Mouse (Mus musculus): ENCODE measurements around the gene Hic1. TPM values are rescaled to one million over a fixed set of nuclear protein-coding genes. Genes with fewer than 3 reads are reported as not detected.

Gene Hic1
- polyA plus RNA-seq, 1 experiment from 2014 or later = 3.2 TPM

- Histone ChIP-seq H3K4me2 (no peak overlapping the region), H3K36me3 (ENCODE audit: control insufficient read depth, insufficient read depth, low read length) (no peaks in the 10 kb centered on the region), H3K9me3 (ENCODE audit: control insufficient read depth, low read length) (no peaks in the 10 kb centered on the region), H3K4me3 (ENCODE audit: low read depth, low read length) (no peak overlapping the region), H3K9ac (ENCODE audit: low read depth, low read length) (no peak overlapping the region), H3K4me1 (replicated peaks; ENCODE audit: control insufficient read depth, insufficient read depth, low read length) (peaks cover 23% of the 10 kb centered on the region), H3K27ac (ENCODE audit: low read depth, low read length) (no peak overlapping the region), H3K27me3 (replicated peaks; ENCODE audit: control insufficient read depth, insufficient read depth, low read length) (peaks cover 58% of the 10 kb centered on the region)
- DNase-seq (ENCODE audit: low spot score) (no peak), ATAC-seq (replicated peaks; ENCODE audit: low FRiP score) (no peak)
- 57% methylated on average over 6 of the region's 6 CpGs for WGBS
Observed at GRCm38 (mm10) chr11:75196131-75196530, 26.8 kb upstream of the Hic1 start.

DNA sequence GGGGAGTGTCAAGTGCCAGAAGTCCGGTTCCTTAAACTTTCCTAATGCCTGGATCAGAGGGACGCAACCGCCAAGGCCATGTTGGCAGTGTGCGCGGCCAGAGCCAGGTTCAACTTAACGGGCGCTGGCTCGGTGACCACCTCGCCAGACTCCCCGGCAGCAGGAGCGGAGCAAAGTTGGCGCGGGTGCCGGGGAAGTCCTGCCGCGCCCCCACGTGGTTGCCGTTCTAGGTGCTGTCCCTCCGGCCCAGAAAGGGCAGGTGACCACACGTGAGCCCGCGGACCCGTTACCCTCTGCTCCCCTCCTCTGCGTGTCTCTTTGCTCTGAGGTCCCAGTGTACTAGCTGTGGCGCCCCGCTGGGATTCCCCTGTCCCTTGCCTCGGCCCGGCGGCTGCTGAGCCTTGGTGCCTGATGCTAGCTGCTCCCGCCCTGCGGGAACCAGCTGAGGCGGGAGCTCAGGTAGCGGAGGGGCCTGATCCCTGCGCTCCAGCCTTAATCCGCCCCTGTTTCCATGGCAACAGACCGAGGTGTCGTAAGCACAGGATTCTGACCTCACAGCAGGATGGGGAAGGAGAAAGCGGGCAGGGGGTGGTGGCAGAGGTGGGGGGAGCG is 25.6 kb upstream of the Hic1 start:
- Histone ChIP-seq H3K9me3 (ENCODE audit: control insufficient read depth, low read length) (no peaks in the 10 kb centered on the region), H3K36me3 (ENCODE audit: control insufficient read depth, insufficient read depth, low read length) (no peaks in the 10 kb centered on the region), H3K27ac (ENCODE audit: low read depth, low read length) (no peak overlapping the region), H3K4me3 (ENCODE audit: low read depth, low read length) (peak overlapping the region; percentile 57), H3K9ac (ENCODE audit: low read depth, low read length) (peak overlapping the region; percentile 20; the same call in 1 of the 2 replicates), H3K4me2 (peak overlapping the region; percentile 87), H3K27me3 (replicated peaks; ENCODE audit: control insufficient read depth, insufficient read depth, low read length) (peaks cover 58% of the 10 kb centered on the region), H3K4me1 (replicated peaks; ENCODE audit: control insufficient read depth, insufficient read depth, low read length) (peaks cover 28% of the 10 kb centered on the region)
- DNase-seq (ENCODE audit: low spot score) = peak; percentile 53
- 2% methylated on average over 39 of the region's 39 CpGs for WGBS
- no peak for ATAC-seq (replicated peaks; ENCODE audit: low FRiP score)

GRCm38 (mm10) chr11:75194121-75194849 is 25.0 kb upstream of the Hic1 start:
- peak; percentile 54 for DNase-seq (ENCODE audit: low spot score)
- ATAC-seq (replicated peaks; ENCODE audit: low FRiP score) = no peak
- Histone ChIP-seq H3K9me3 (ENCODE audit: control insufficient read depth, low read length) (no peaks in the 10 kb centered on the region), H3K4me3 (ENCODE audit: low read depth, low read length) (peak overlapping the region; percentile 57), H3K36me3 (ENCODE audit: control insufficient read depth, insufficient read depth, low read length) (no peaks in the 10 kb centered on the region), H3K4me2 (peak overlapping the region; percentile 87), H3K27me3 (replicated peaks; ENCODE audit: control insufficient read depth, insufficient read depth, low read length) (peaks cover 58% of the 10 kb centered on the region), H3K4me1 (replicated peaks; ENCODE audit: control insufficient read depth, insufficient read depth, low read length) (peaks cover 32% of the 10 kb centered on the region), H3K27ac (ENCODE audit: low read depth, low read length) (no peak overlapping the region), H3K9ac (ENCODE audit: low read depth, low read length) (peak overlapping the region; percentile 40)
- WGBS = 1% methylated on average over 52 of the region's 52 CpGs

DNA sequence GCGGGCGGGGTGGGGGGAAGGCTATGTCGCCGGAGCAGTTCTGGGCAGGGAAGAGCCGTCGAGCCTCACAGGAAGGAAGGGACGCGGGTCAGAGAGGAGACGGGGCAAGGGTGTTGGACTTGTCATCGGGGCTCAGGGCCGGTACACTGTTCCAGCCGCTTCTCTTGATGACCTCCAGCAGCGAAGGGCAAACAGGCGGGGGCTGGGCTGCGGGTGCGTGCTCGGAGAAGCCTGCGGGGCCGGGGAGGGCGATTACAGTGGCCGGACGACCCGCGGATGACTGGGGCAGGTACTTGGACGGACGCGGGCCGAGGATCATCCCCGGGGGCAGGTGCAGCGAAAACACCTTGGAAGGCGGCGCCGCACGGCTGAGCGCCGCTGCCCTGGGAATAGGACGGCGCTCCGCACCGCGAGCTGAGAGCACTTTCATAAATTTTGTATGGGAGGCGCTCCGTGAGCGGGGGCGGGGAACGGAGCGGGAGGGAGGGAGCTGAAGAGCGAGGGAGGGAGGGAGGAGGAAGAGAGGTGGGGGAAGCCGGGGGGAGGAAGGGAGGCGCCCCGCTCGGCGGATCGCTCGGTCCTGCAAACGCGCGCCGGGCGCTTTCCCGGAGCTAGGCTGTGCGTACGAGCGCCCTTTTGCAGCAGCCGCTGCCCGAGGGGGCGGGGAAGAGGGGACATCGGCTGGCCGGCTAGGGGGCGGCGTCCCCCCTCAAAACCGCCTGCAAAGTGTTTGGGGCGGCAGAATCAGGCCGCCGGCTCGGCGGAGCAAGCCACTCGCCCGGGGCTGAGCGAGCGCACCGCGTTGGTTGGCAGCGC is 24.1 kb upstream of the Hic1 start, which contains the start of gene Rtn4rl1:
TSS of gene Rtn4rl1 (plus strand) at position 528 of the 816 bp plus-strand sequence.
- Histone ChIP-seq H3K36me3 (ENCODE audit: control insufficient read depth, insufficient read depth, low read length) (no peaks in the 10 kb centered on the region), H3K27me3 (replicated peaks; ENCODE audit: control insufficient read depth, insufficient read depth, low read length) (peaks cover 55% of the 10 kb centered on the region), H3K9ac (ENCODE audit: low read depth, low read length) (peak within 1 kb of the TSS; percentile 40), H3K27ac (ENCODE audit: low read depth, low read length) (no peak within 1 kb of the TSS), H3K4me3 (ENCODE audit: low read depth, low read length) (peak within 1 kb of the TSS; percentile 57), H3K9me3 (ENCODE audit: control insufficient read depth, low read length) (no peaks in the 10 kb centered on the region), H3K4me2 (peak within 1 kb of the TSS; percentile 87), H3K4me1 (replicated peaks; ENCODE audit: control insufficient read depth, insufficient read depth, low read length) (peaks cover 37% of the 10 kb centered on the region)
- ATAC-seq (replicated peaks; ENCODE audit: low FRiP score) = no peak
- peak; percentile 60 for DNase-seq (ENCODE audit: low spot score)
- WGBS = 2% methylated on average over 81 of the region's 84 CpGs

DNA sequence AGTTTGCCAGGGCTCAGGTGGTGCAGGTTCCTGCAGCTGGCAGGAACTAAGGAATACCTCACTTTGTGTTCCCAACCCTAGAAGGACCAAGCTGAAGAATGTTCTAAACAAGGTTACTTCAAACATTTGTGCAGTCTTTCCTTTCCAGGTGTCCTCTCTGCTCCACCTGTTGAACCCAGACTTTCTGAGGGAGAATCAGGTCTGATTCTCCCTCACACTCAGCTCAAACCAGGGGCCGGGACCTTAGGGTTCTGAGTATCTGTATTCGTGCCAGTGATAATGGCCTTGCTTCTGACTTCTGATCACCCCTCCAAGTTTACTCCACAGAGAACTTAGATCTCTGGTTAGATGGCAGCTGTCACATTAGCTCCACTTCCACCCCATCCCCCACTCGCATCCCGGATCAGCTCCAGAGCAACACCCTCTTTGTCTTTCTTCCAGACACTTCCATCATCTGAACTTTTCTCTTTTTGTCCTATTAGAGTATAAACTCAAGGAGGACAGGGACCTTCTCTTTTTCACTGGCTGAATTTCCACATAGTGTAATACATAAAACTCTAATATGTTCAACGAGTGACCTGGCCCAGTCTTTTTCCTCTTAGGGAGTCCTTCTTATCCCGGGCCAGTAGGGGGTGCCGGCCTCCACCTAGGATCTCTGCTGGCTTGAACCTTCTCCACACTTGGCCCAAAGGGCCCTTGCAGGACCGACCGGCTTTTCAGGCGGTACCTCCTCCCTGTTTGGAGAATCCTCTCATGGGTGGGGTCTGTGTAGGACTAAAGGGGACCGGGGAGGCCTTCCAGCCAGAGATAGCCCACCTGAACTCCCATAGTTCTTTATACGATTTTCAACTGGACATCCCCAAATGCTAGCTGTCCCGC is 23.3 kb upstream of the Hic1 start:
- H3K9me3 ChIP-seq (ENCODE audit: control insufficient read depth, low read length) = no peaks in the 10 kb centered on the region
- ATAC-seq (replicated peaks; ENCODE audit: low FRiP score) = peak; percentile 37
- peaks cover 37% of the 10 kb centered on the region for H3K4me1 ChIP-seq (replicated peaks; ENCODE audit: control insufficient read depth, insufficient read depth, low read length)
- no peak overlapping the region for H3K27ac ChIP-seq (ENCODE audit: low read depth, low read length)
- H3K4me2 ChIP-seq = peak overlapping the region; percentile 87
- peak; percentile 78 for DNase-seq (ENCODE audit: low spot score)
- H3K4me3 ChIP-seq (ENCODE audit: low read depth, low read length) = peak overlapping the region; percentile 57
- H3K9ac ChIP-seq (ENCODE audit: low read depth, low read length) = no peak overlapping the region
- peaks cover 48% of the 10 kb centered on the region for H3K27me3 ChIP-seq (replicated peaks; ENCODE audit: control insufficient read depth, insufficient read depth, low read length)
- 24% methylated on average over 13 of the region's 13 CpGs for WGBS
- H3K36me3 ChIP-seq (ENCODE audit: control insufficient read depth, insufficient read depth, low read length) = no peaks in the 10 kb centered on the region

GRCm38 (mm10) chr11:75191841-75192240 is 22.5 kb upstream of the Hic1 start:
- H3K9ac ChIP-seq (ENCODE audit: low read depth, low read length) = no peak overlapping the region
- H3K4me1 ChIP-seq (replicated peaks; ENCODE audit: control insufficient read depth, insufficient read depth, low read length) = peaks cover 37% of the 10 kb centered on the region
- no peak for DNase-seq (ENCODE audit: low spot score)
- H3K9me3 ChIP-seq (ENCODE audit: control insufficient read depth, low read length) = no peaks in the 10 kb centered on the region
- no peak overlapping the region for H3K27ac ChIP-seq (ENCODE audit: low read depth, low read length)
- WGBS = 71% methylated on average over 6 of the region's 6 CpGs
- no peaks in the 10 kb centered on the region for H3K36me3 ChIP-seq (ENCODE audit: control insufficient read depth, insufficient read depth, low read length)
- no peak for ATAC-seq (replicated peaks; ENCODE audit: low FRiP score)
- H3K27me3 ChIP-seq (replicated peaks; ENCODE audit: control insufficient read depth, insufficient read depth, low read length) = peaks cover 41% of the 10 kb centered on the region
- no peak overlapping the region for H3K4me2 ChIP-seq
- H3K4me3 ChIP-seq (ENCODE audit: low read depth, low read length) = no peak overlapping the region

GRCm38 (mm10) chr11:75190905-75191441 is 21.7 kb upstream of the Hic1 start, which contains the start of gene Dph1:
Dph1 (minus strand) TSS chr11:75191241.
- ATAC-seq (replicated peaks; ENCODE audit: low FRiP score) (no peak), DNase-seq (ENCODE audit: low spot score) (no peak)
- Histone ChIP-seq H3K36me3 (ENCODE audit: control insufficient read depth, insufficient read depth, low read length) (no peaks in the 10 kb centered on the region), H3K9ac (ENCODE audit: low read depth, low read length) (peak within 1 kb of the TSS; percentile 82), H3K4me2 (peak within 1 kb of the TSS; percentile 89), H3K27ac (ENCODE audit: low read depth, low read length) (peak within 1 kb of the TSS; percentile 69; the same call in 1 of the 2 replicates), H3K27me3 (replicated peaks; ENCODE audit: control insufficient read depth, insufficient read depth, low read length) (peaks cover 32% of the 10 kb centered on the region), H3K4me1 (replicated peaks; ENCODE audit: control insufficient read depth, insufficient read depth, low read length) (peaks cover 37% of the 10 kb centered on the region), H3K4me3 (ENCODE audit: low read depth, low read length) (peak within 1 kb of the TSS; percentile 84), H3K9me3 (ENCODE audit: control insufficient read depth, low read length) (no peaks in the 10 kb centered on the region)
- WGBS = 49% methylated on average over 5 of the region's 5 CpGs
